Mouse (Mus musculus) forebrain, postnatal 0 days (tissue): ENCODE measurements around the gene Epdr1. TPM values are rescaled to one million over a fixed set of nuclear protein-coding genes. Genes with fewer than 3 reads are reported as not detected.

Experiments used
- ATAC-seq: fragments of 200-750 bp; cut with Nextera tagmentation; 2 replicates; pipeline ENCODE4 v1.8.0; 2017; ENCODE audit warnings: mild to moderate bottlenecking, moderate library complexity
- DNase-seq: peaks from one replicate; pipeline ENCODE4 v3.0.0-alpha.2; 2015
- H3K27ac ChIP-seq: fragments of 300-500 bp; sonication (generic); 2 replicates; pipeline ENCODE4 v1.5.1; 2014; ENCODE audit warnings: low read depth, mild to moderate bottlenecking, antibody characterized with exemption, low read length, moderate library complexity, mixed read lengths
- H3K27me3 ChIP-seq: fragments of 300-500 bp; sonication (generic); 2 replicates; pipeline ENCODE4 v1.6.1; 2014; ENCODE audit warnings: mild to moderate bottlenecking, low read length, mixed read lengths; ENCODE audit not compliant: insufficient read depth
- H3K36me3 ChIP-seq: fragments of 300-500 bp; sonication (generic); 2 replicates; pipeline ENCODE4 v1.6.1; 2014; ENCODE audit warnings: mild to moderate bottlenecking, moderate library complexity; ENCODE audit not compliant: insufficient read depth
- H3K4me1 ChIP-seq: fragments of 300-500 bp; sonication (generic); 2 replicates; pipeline ENCODE4 v1.6.1; 2014; ENCODE audit warnings: antibody characterized with exemption; ENCODE audit not compliant: insufficient read depth
- H3K4me2 ChIP-seq: fragments of 300-500 bp; sonication (generic); 2 replicates; pipeline ENCODE4 v1.6.1; 2014; ENCODE audit warnings: low read depth, mild to moderate bottlenecking, moderate library complexity
- H3K4me3 ChIP-seq: fragments of 300-500 bp; sonication (generic); 2 replicates; pipeline ENCODE4 v1.5.1; 2014; ENCODE audit warnings: low read depth, low read length, mixed read lengths
- H3K9ac ChIP-seq: fragments of 300-500 bp; sonication (generic); 2 replicates; pipeline ENCODE4 v1.6.1; 2014; ENCODE audit warnings: mild to moderate bottlenecking
- H3K9me3 ChIP-seq: fragments of 300-500 bp; sonication (generic); 2 replicates; pipeline ENCODE4 v1.6.1; 2016; ENCODE audit warnings: low read length
- CTCF ChIP-seq: sonication (generic); IDR thresholded peaks from 2 replicates; pipeline ENCODE4 v1.5.1; 2016; ENCODE audit warnings: antibody characterized with exemption, control low read depth, low read depth
- WGBS: fragments of 180-500 bp; shearing (Covaris S2); extraction: QIAGEN DNeasy Blood & Tissue Kit; methylation state at CpG from one replicate; pipeline ENCODE4 v1.1.7; 2014; 5-methylcytosine and 5-hydroxymethylcytosine counted together
- polyA plus RNA-seq: library from polyadenylated mRNA; unstranded; fragments of >200 nt; fragmentation: Nextera tagmentation; extraction: Ambion mirVana; gene quantifications from 2 replicates; pipeline ENCODE4 v1.2.1, GENCODE M21; 2015
- total RNA-seq: library from RNA; depleted of rRNA; stranded (reverse); fragments of >200 nt; gene quantifications from 2 replicates; pipeline ENCODE4 v1.2.3, GENCODE M21; 2014

The Epdr1 gene
- total and polyA plus RNA-seq, 2 experiments from 2014 or later = 29.6 to 34.4 TPM

- Histone ChIP-seq H3K4me3 (peak within 1 kb of the TSS; percentile 46), H3K9ac (peak within 1 kb of the TSS; percentile 55), H3K9me3 (no peaks in the 10 kb centered on the region), H3K4me2 (peak within 1 kb of the TSS; percentile 78), H3K4me1 (peaks cover 4% of the 10 kb centered on the region; the same call in 1 of the 2 replicates), H3K27me3 (0 out of 2 replicates have a peak, but pooled peaks cover 8% of the 10 kb centered on the region), H3K36me3 (no peaks in the 10 kb centered on the region), H3K27ac (no peak within 1 kb of the TSS)
- DNase-seq (peak; percentile 63), ATAC-seq (peak; percentile 61)
- 2% methylated on average over 25 of the region's 25 CpGs for WGBS
- peak; percentile 48 for TF ChIP-seq CTCF
These were observed 3.0 kb upstream of the Epdr1 start, which contains the start of gene Sfrp4 for GRCm38 (mm10) chr13:19622573-19623227. Gene Sfrp4 (plus strand): TSS chr13:19623104.

GRCm38 (mm10) chr13:19618841-19619215, 899 bp downstream of the Epdr1 start:
- H3K27me3 ChIP-seq = 0 out of 2 replicates have a peak, but pooled peaks cover 4% of the 10 kb centered on the region
- H3K9me3 ChIP-seq = no peaks in the 10 kb centered on the region
- peaks cover 4% of the 10 kb centered on the region; the same call in 1 of the 2 replicates for H3K4me1 ChIP-seq
- ATAC-seq = peak; percentile 30
- H3K27ac ChIP-seq = peak overlapping the region; percentile 85
- no peaks in the 10 kb centered on the region for H3K36me3 ChIP-seq
- peak overlapping the region; percentile 84 for H3K4me2 ChIP-seq
- DNase-seq = peak; percentile 58
- WGBS = 3% methylated on average over 5 of the region's 5 CpGs
- no peak for TF ChIP-seq CTCF
- peak overlapping the region; percentile 88 for H3K4me3 ChIP-seq
- H3K9ac ChIP-seq = peak overlapping the region; percentile 91

DNA sequence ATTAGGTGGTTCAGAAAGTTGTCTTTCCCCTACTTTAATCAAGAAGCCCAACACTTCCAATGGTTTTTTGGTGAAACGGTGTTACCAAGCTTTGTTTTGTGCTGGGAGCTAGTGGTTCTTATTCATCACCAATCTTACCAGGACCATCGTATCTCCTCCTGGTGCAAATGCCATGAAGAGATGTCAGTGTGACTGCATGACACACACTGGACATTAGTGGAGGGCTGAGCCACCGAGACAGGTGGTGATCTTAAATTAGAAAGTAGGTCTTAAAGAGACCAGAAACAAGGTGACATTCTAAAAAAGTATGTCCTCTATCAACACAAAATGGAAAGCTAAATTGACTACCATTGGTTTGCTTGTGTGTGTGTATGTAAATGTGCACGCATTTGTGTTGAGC, 1.6 kb downstream of the Epdr1 start:
- ATAC-seq (no peak), DNase-seq (no peak)
- H3K9ac ChIP-seq = no peak overlapping the region
- peaks cover 4% of the 10 kb centered on the region; the same call in 1 of the 2 replicates for H3K4me1 ChIP-seq
- no peak for TF ChIP-seq CTCF
- H3K4me3 ChIP-seq = no peak overlapping the region
- H3K27me3 ChIP-seq = no peaks in the 10 kb centered on the region
- H3K36me3 ChIP-seq = no peaks in the 10 kb centered on the region
- no peaks in the 10 kb centered on the region for H3K9me3 ChIP-seq
- H3K4me2 ChIP-seq = peak overlapping the region; percentile 84
- WGBS = 89% methylated on average over 4 of the region's 4 CpGs
- H3K27ac ChIP-seq = no peak overlapping the region

GRCm38 (mm10) chr13:19614311-19614710, 5.4 kb downstream of the Epdr1 start:
- H3K4me3 ChIP-seq = no peak overlapping the region
- H3K27me3 ChIP-seq = no peaks in the 10 kb centered on the region
- peaks cover 4% of the 10 kb centered on the region; the same call in 1 of the 2 replicates for H3K4me1 ChIP-seq
- no peaks in the 10 kb centered on the region for H3K36me3 ChIP-seq
- ATAC-seq (no peak), DNase-seq (no peak)
- no peak overlapping the region for H3K4me2 ChIP-seq
- no peak overlapping the region for H3K27ac ChIP-seq
- H3K9ac ChIP-seq = no peak overlapping the region
- 96% methylated on average over 1 of the region's 1 CpGs for WGBS
- TF ChIP-seq CTCF = no peak
- H3K9me3 ChIP-seq = no peaks in the 10 kb centered on the region

- DNase-seq (no peak), ATAC-seq (no peak)
- peaks cover 3% of the 10 kb centered on the region; the same call in 1 of the 2 replicates for H3K4me1 ChIP-seq
- H3K36me3 ChIP-seq = peaks cover 5% of the 10 kb centered on the region; the same call in 1 of the 2 replicates
- no peaks in the 10 kb centered on the region for H3K27me3 ChIP-seq
- no peak overlapping the region for H3K4me2 ChIP-seq
- no peaks in the 10 kb centered on the region for H3K9me3 ChIP-seq
- no peak for TF ChIP-seq CTCF
- H3K27ac ChIP-seq = no peak overlapping the region
- WGBS = 82% methylated on average over 1 of the region's 1 CpGs
- H3K4me3 ChIP-seq = no peak overlapping the region
- H3K9ac ChIP-seq = no peak overlapping the region
These were observed 6.3 kb downstream of the Epdr1 start for GRCm38 (mm10) chr13:19613426-19613825.

- Histone ChIP-seq H3K9ac (no peak overlapping the region), H3K27me3 (no peaks in the 10 kb centered on the region), H3K4me1 (no peaks in the 10 kb centered on the region; the same call in 1 of the 2 replicates), H3K4me3 (no peak overlapping the region), H3K4me2 (no peak overlapping the region), H3K27ac (no peak overlapping the region), H3K9me3 (no peaks in the 10 kb centered on the region), H3K36me3 (peaks cover 5% of the 10 kb centered on the region; the same call in 1 of the 2 replicates)
- TF ChIP-seq CTCF = no peak
- DNase-seq (no peak), ATAC-seq (no peak)
- WGBS = 42% methylated on average over 3 of the region's 3 CpGs
These were observed 6.8 kb downstream of the Epdr1 start for GRCm38 (mm10) chr13:19612963-19613362.

DNA sequence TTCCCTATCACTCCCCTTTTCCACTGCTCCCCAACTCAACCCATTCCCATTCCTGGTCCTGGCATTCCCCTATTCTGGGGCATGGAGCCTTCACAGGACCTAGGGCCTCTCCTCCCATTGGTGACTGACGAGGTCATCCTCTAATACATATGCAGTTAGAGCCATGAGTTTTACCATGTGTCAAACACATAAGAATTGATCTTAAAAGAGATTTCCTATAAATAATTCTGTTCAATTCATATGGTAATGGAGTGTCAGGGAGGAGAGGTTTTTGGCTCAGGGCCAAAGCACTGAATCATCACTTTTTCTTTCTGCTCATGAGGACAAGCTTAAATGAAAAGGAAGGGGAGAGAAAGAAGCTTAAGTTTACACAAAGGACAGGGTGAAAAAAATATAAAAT, 7.4 kb downstream of the Epdr1 start:
- no peak overlapping the region for H3K27ac ChIP-seq
- no peak overlapping the region for H3K9ac ChIP-seq
- no peaks in the 10 kb centered on the region for H3K4me1 ChIP-seq
- H3K4me2 ChIP-seq = no peak overlapping the region
- H3K36me3 ChIP-seq = peaks cover 5% of the 10 kb centered on the region; the same call in 1 of the 2 replicates
- H3K27me3 ChIP-seq = no peaks in the 10 kb centered on the region
- DNase-seq (peak; percentile 57), ATAC-seq (no peak)
- WGBS = 6% methylated on average over 1 of the region's 1 CpGs
- no peak for TF ChIP-seq CTCF
- no peaks in the 10 kb centered on the region for H3K9me3 ChIP-seq
- H3K4me3 ChIP-seq = no peak overlapping the region
